Mouse (Mus musculus): ENCODE data around the gene Sox8. TPM values are rescaled to one million over a fixed set of nuclear protein-coding genes. Genes with fewer than 3 reads are reported as not detected.

The Sox8 gene
- polyA plus RNA-seq, 1 experiment = 1.0 TPM

DNA sequence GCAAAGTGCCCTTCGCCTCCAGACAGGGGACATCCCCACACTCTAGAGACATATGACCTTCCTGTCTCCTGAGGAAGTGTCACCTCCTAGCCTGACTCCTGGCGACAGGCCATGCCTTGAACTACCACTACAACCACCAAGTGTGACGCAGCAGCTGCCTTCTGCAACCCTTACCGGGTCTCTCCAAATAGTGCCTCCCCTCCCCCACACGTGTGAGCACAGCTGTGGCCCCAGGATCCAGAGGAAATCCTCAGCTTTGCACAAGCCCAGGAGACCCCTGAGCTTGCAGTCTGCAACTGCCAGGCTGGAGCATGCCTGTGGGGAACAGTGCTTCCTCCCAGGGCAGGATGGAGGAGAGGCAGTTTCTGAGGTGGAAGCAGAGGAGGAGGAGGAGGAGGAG is 54.2 kb downstream of the Sox8 start:
- Histone ChIP-seq H3K27ac (ENCODE audit: control insufficient read depth, insufficient read depth, low read length) (no peak overlapping the region), H3K27me3 (ENCODE audit: control insufficient read depth, insufficient read depth, low read length) (no peaks in the 10 kb centered on the region), H3K36me3 (ENCODE audit: control insufficient read depth, insufficient read depth, low read length) (no peaks in the 10 kb centered on the region), H3K4me3 (ENCODE audit: control insufficient read depth, insufficient read depth, low read length) (no peak overlapping the region), H3K4me1 (replicated peaks; ENCODE audit: control insufficient read depth, insufficient read depth, low read length) (no peaks in the 10 kb centered on the region)
- 14% methylated on average over 5 of the region's 5 CpGs for WGBS
- DNase-seq = no peak
- TF ChIP-seq CTCF (IDR thresholded peaks at IDR 0.05; ENCODE audit: borderline replicate concordance, control insufficient read depth, extremely low read depth, insufficient read depth, low read length, poor library complexity) (no peak), POLR2A (IDR thresholded peaks at IDR 0.05; ENCODE audit: control insufficient read depth, extremely low read depth, insufficient read depth, low read length, poor library complexity) (no peak)

Other genes with a start within 250 kb of the Sox8 start
- gene Tpsab1, start 225.1 kb downstream of the Sox8 start, polyA plus RNA-seq (2012; rRNA removed) = 0.44 and 0.61 TPM in 2 replicates
- gene Tpsb2, start 204.4 kb downstream of the Sox8 start, polyA plus RNA-seq (2012; rRNA removed) = 4.7 and 7.6 TPM in 2 replicates
- 0.80 and 1.8 TPM in 2 replicates for gene Tpsg1, start 201.4 kb downstream of the Sox8 start, polyA plus RNA-seq (2012; rRNA removed)
- 1.5 and 4.3 TPM in 2 replicates for gene Cacna1h, start 136.9 kb downstream of the Sox8 start, polyA plus RNA-seq (2012; rRNA removed)
- 0.19 and 0.42 TPM in 2 replicates for gene Tekt4, start 116.1 kb downstream of the Sox8 start, polyA plus RNA-seq (2012; rRNA removed)
- gene Sstr5, start 73.4 kb downstream of the Sox8 start, polyA plus RNA-seq (2012; rRNA removed) = not detected in 2 replicates
- gene Lmf1, start 8.4 kb upstream of the Sox8 start, polyA plus RNA-seq (2012; rRNA removed) = 25.2 and 25.8 TPM in 2 replicates
- 0.54 and 1.2 TPM in 2 replicates for gene Gng13, start 146.5 kb upstream of the Sox8 start, polyA plus RNA-seq (2012; rRNA removed)
- 36.7 and 49.5 TPM in 2 replicates for gene Chtf18, start 156.7 kb upstream of the Sox8 start, polyA plus RNA-seq (2012; rRNA removed)
- gene Rpusd1, start 157.0 kb upstream of the Sox8 start, polyA plus RNA-seq (2012; rRNA removed) = 68.6 and 69.2 TPM in 2 replicates
- gene Mslnl, start 165.4 kb upstream of the Sox8 start, polyA plus RNA-seq (2012; rRNA removed) = 0.68 and 0.69 TPM in 2 replicates
- 16.4 and 23.6 TPM in 2 replicates for gene Msln, start 183.7 kb upstream of the Sox8 start, polyA plus RNA-seq (2012; rRNA removed)
- 29.1 and 33.5 TPM in 2 replicates for gene Narfl, start 203.1 kb upstream of the Sox8 start, polyA plus RNA-seq (2012; rRNA removed)
- 73.9 and 80.3 TPM in 2 replicates for gene Haghl, start 215.0 kb upstream of the Sox8 start, polyA plus RNA-seq (2012; rRNA removed)
- gene Ccdc78, start 215.9 kb upstream of the Sox8 start, polyA plus RNA-seq (2012; rRNA removed) = 0.27 and 0.48 TPM in 2 replicates
- 141 and 162 TPM in 2 replicates for gene Fam173a, start 222.2 kb upstream of the Sox8 start, polyA plus RNA-seq (2012; rRNA removed)
- gene AC134908.4, start 225.0 kb upstream of the Sox8 start, polyA plus RNA-seq (2012; rRNA removed) = 1.1 TPM in 1 of 2 replicates, not detected in the other
- gene Metrn, start 226.4 kb upstream of the Sox8 start, polyA plus RNA-seq (2012; rRNA removed) = 171 and 243 TPM in 2 replicates
- gene Fbxl16, start 238.4 kb upstream of the Sox8 start, polyA plus RNA-seq (2012; rRNA removed) = 0.59 and 0.61 TPM in 2 replicates